Mouse (Mus musculus) stomach, postnatal 0 days (tissue): ENCODE results near the gene Krtap7-1.
A peak's percentile ranks its signal among the peaks of the same experiment; 100 is the strongest.

ENCODE experiments used
- CTCF ChIP-seq: IDR thresholded peaks from 2 replicates; pipeline ENCODE4 v1.5.1; 2016; ENCODE audit warnings: antibody characterized with exemption, low read depth, mild to moderate bottlenecking, moderate library complexity
- EP300 ChIP-seq: optimal IDR thresholded peaks from 2 replicates; pipeline ENCODE3; 2016; ENCODE audit warnings: antibody characterized with exemption

- peak; percentile 77 for TF ChIP-seq CTCF
- TF ChIP-seq EP300: no peak
Measured at GRCm38 (mm10) chr16:89517635-89518034, 9.5 kb upstream of the Krtap7-1 start.
